Comparison of ENCODE assay signal across 14 mouse cellular contexts in genomic region chr9:80210096-80210495, GRCm38 (mm10). TPM values are rescaled to one million over a fixed set of nuclear protein-coding genes. Genes with fewer than 3 reads are reported as not detected.
DNase-seq lines count a peak whose midpoint lies in the region; ATAC-seq and TF ChIP-seq lines count a peak whose summit lies in the region.
"Had no signal": no experiment of that assay in that cellular context is flagged by ENCODE, and none has a peak within 500 bp of the region (broad histone marks: within the 10 kb centered on the region; RNA-seq: fewer than 3 reads in every experiment).

No protein-coding gene starts in this region.

- no peaks in the 10 kb centered on the region for H3K27me3 ChIP-seq in liver, adult 2 months (ENCODE audit: control insufficient read depth, insufficient read depth, low read length)
- H3K27me3 ChIP-seq in liver, embryonic 12.5 days (replicated peaks) = no peaks in the 10 kb centered on the region
- H3K27me3 ChIP-seq in kidney, embryonic 16.5 days (ENCODE audit: insufficient read depth, low read length) = no peaks in the 10 kb centered on the region
- no peaks in the 10 kb centered on the region for H3K27me3 ChIP-seq in liver, postnatal 0 days (ENCODE audit: insufficient read depth, low read length)
- H3K27me3 ChIP-seq: embryonic facial prominence, embryonic 12.5 days; forebrain, embryonic 12.5 days; hindbrain, embryonic 12.5 days had no signal

- no peaks in the 10 kb centered on the region for H3K9me3 ChIP-seq in liver, embryonic 12.5 days (replicated peaks)
- no peaks in the 10 kb centered on the region for H3K9me3 ChIP-seq in kidney, embryonic 16.5 days (ENCODE audit: low read length)
- no peaks in the 10 kb centered on the region for H3K9me3 ChIP-seq in liver, postnatal 0 days (ENCODE audit: low read length)
- H3K9me3 ChIP-seq: embryonic facial prominence, embryonic 12.5 days; forebrain, embryonic 12.5 days; hindbrain, embryonic 12.5 days had no signal

- no peak for ATAC-seq in liver, embryonic 12.5 days
- ATAC-seq in kidney, embryonic 16.5 days (ENCODE audit: low FRiP score, low TSS enrichment) = peak; percentile 87
- peak; percentile 76 for ATAC-seq in liver, postnatal 0 days

- TF ChIP-seq POLR2A in liver, adult 2 months (IDR thresholded peaks at IDR 0.05; ENCODE audit: extremely low read depth, insufficient read depth, low read length) = no peak

- no peak for TF ChIP-seq EP300 in liver, postnatal 0 days (IDR thresholded peaks at IDR 0.05; ENCODE audit: low read depth)

- peak overlapping the region; percentile 69 for H3K9ac ChIP-seq in liver, adult 2 months (ENCODE audit: low read depth, low read length)
- H3K9ac ChIP-seq in liver, embryonic 12.5 days = no peak overlapping the region
- H3K9ac ChIP-seq in kidney, embryonic 16.5 days (replicated peaks; ENCODE audit: low read length) = no peak overlapping the region
- H3K9ac ChIP-seq in liver, postnatal 0 days (replicated peaks) = no peak overlapping the region
- H3K9ac ChIP-seq: embryonic facial prominence, embryonic 12.5 days; forebrain, embryonic 12.5 days; hindbrain, embryonic 12.5 days had no signal

- H3K79me2 ChIP-seq in liver, adult 2 months (ENCODE audit: control insufficient read depth, insufficient read depth, low read length) = peaks cover 35% of the 10 kb centered on the region

- no peaks in the 10 kb centered on the region for H3K36me3 ChIP-seq in liver, adult 2 months (ENCODE audit: control insufficient read depth, insufficient read depth, low read length)
- no peaks in the 10 kb centered on the region for H3K36me3 ChIP-seq in liver, embryonic 12.5 days
- no peaks in the 10 kb centered on the region for H3K36me3 ChIP-seq in kidney, embryonic 16.5 days (ENCODE audit: insufficient read depth, low read length)
- no peaks in the 10 kb centered on the region for H3K36me3 ChIP-seq in liver, postnatal 0 days (replicated peaks; ENCODE audit: insufficient read depth, low read length)
- H3K36me3 ChIP-seq: embryonic facial prominence, embryonic 12.5 days; forebrain, embryonic 12.5 days; hindbrain, embryonic 12.5 days had no signal

- no peak for TF ChIP-seq CTCF in liver, adult 2 months (IDR thresholded peaks at IDR 0.05; ENCODE audit: low read depth, low read length)
- TF ChIP-seq CTCF in liver, postnatal 0 days (IDR thresholded peaks at IDR 0.05; ENCODE audit: low read depth) = no peak

- H3K27ac ChIP-seq in liver, adult 2 months (replicated peaks; ENCODE audit: insufficient read depth, low read depth, low read length) = peak overlapping the region; percentile 96
- H3K27ac ChIP-seq in liver, embryonic 12.5 days = no peak overlapping the region; the same call in 1 of the 2 replicates
- H3K27ac ChIP-seq in kidney, embryonic 16.5 days (ENCODE audit: low read length) = no peak overlapping the region; the same call in 1 of the 2 replicates
- H3K27ac ChIP-seq in liver, postnatal 0 days (ENCODE audit: low read depth) = peak overlapping the region; percentile 48; the same call in 1 of the 2 replicates
- H3K27ac ChIP-seq: embryonic facial prominence, embryonic 12.5 days; forebrain, embryonic 12.5 days; hindbrain, embryonic 12.5 days had no signal

- no peak overlapping the region for H3K4me2 ChIP-seq in liver, embryonic 12.5 days
- H3K4me2 ChIP-seq in kidney, embryonic 16.5 days (replicated peaks; ENCODE audit: low read depth, low read length) = no peak overlapping the region
- no peak overlapping the region for H3K4me2 ChIP-seq in liver, postnatal 0 days (ENCODE audit: low read depth, low read length)
- H3K4me2 ChIP-seq: embryonic facial prominence, embryonic 12.5 days; forebrain, embryonic 12.5 days; hindbrain, embryonic 12.5 days had no signal

- WGBS in liver, adult 2 months = 38% methylated on average over 12 of the region's 12 CpGs
- 67% methylated on average over 12 of the region's 12 CpGs for WGBS in liver, embryonic 12.5 days (ENCODE audit: insufficient replicate concordance)
- WGBS in kidney, embryonic 16.5 days = 81% methylated on average over 12 of the region's 12 CpGs
- 78% methylated on average over 12 of the region's 12 CpGs for WGBS in liver, postnatal 0 days (ENCODE audit: insufficient replicate concordance)

- H3K4me1 ChIP-seq in liver, adult 2 months (ENCODE audit: control insufficient read depth, insufficient read depth, low read length) = peaks cover 20% of the 10 kb centered on the region
- H3K4me1 ChIP-seq in liver, embryonic 12.5 days = no peaks in the 10 kb centered on the region
- no peaks in the 10 kb centered on the region for H3K4me1 ChIP-seq in kidney, embryonic 16.5 days (ENCODE audit: insufficient read depth, low read length)
- 0 out of 2 replicates have a peak, but pooled peaks cover 4% of the 10 kb centered on the region for H3K4me1 ChIP-seq in liver, postnatal 0 days (ENCODE audit: insufficient read depth)
- H3K4me1 ChIP-seq: forebrain, embryonic 12.5 days had no signal

- H3K4me3 ChIP-seq in liver, adult 2 months (ENCODE audit: insufficient read depth, low read depth, low read length) = peak overlapping the region; percentile 58
- H3K4me3 ChIP-seq in liver, embryonic 12.5 days = no peak overlapping the region
- H3K4me3 ChIP-seq in kidney, embryonic 16.5 days (ENCODE audit: low read length) = no peak overlapping the region
- no peak overlapping the region for H3K4me3 ChIP-seq in liver, postnatal 0 days (ENCODE audit: low read depth, low read length)
- H3K4me3 ChIP-seq: embryonic facial prominence, embryonic 12.5 days; forebrain, embryonic 12.5 days; hindbrain, embryonic 12.5 days had no signal

- peak; percentile 96 for DNase-seq in liver, adult 2 months (ENCODE audit: extremely low read depth, low read depth, low spot score)
- peak; percentile 31 for DNase-seq in brain, adult 2 months (ENCODE audit: low read depth, low spot score)
- no peak for DNase-seq in liver, postnatal 0 days
- no peak for DNase-seq in gastrocnemius, postnatal 10 days
- DNase-seq in adrenal gland, adult (ENCODE audit: inconsistent age in 2 of 2, low spot score in 1 of 2) = no peak
- DNase-seq in adrenal gland, adult 18-20 months (ENCODE audit: low spot score in 2 of 2) = no peak
- DNase-seq: cerebellum, postnatal 14 days; gastrocnemius, postnatal 14 days; right cerebral cortex, postnatal 14 days had no signal

RNA-seq across cellular contexts. Expression of gene Myo6, which starts 45.3 kb away (rescaled TPM):
- 31.0 and 31.7 TPM in 2 replicates for total RNA-seq in liver, adult 2 months (2014; rRNA removed)
- polyA plus RNA-seq in liver, adult 2 months (2012; rRNA removed) = 8.2 and 12.4 TPM in 2 replicates
- 4.4 and 4.8 TPM in 2 replicates for polyA plus RNA-seq in liver, embryonic 12.5 days (2016; fragmentation: Nextera tagmentation; extraction: Ambion mirVana)
- polyA plus RNA-seq in kidney, embryonic 16.5 days (2015; fragmentation: Nextera tagmentation; extraction: Ambion mirVana) = 62.6 and 70.7 TPM in 2 replicates
- polyA plus RNA-seq in liver, postnatal 0 days (2015; fragmentation: Nextera tagmentation; extraction: Ambion mirVana) = 3.2 and 4.4 TPM in 2 replicates
- 10 to 100 TPM; 10.9 to 16.2 TPM for total RNA-seq in gastrocnemius, postnatal 10 days (2021)
- 10 to 100 TPM; 26.1 to 30.2 TPM for total RNA-seq in adrenal gland, adult 18-20 months (2021)

Comparison
In these comparisons a context has a peak if more than half of its experiments do, and no peak if none do; other contexts are left out.
1. DNase-seq: peak in liver, adult 2 months (single experiment) and brain, adult 2 months (single experiment); none in liver, postnatal 0 days (single experiment), gastrocnemius, postnatal 10 days (single experiment), adrenal gland, adult (0 of 2) and adrenal gland, adult 18-20 months (0 of 2).
2. H3K27ac ChIP-seq: peak in liver, adult 2 months (single experiment) and liver, postnatal 0 days (single experiment); none in liver, embryonic 12.5 days (single experiment) and kidney, embryonic 16.5 days (single experiment).